Mouse (Mus musculus): ENCODE results near the gene Gxylt2.

The Gxylt2 gene

GRCm38 (mm10) chr6:100704574-100705365, at the start of gene Gxylt2:
Gene Gxylt2, plus strand, starts transcription at chr6:100704734.
- DNase-seq (ENCODE audit: low spot score) = peak; percentile 46

- DNase-seq (ENCODE audit: low spot score) = peak; percentile 31
Observed at GRCm38 (mm10) chr6:100660395-100660794, 44.1 kb upstream of the Gxylt2 start.

DNA sequence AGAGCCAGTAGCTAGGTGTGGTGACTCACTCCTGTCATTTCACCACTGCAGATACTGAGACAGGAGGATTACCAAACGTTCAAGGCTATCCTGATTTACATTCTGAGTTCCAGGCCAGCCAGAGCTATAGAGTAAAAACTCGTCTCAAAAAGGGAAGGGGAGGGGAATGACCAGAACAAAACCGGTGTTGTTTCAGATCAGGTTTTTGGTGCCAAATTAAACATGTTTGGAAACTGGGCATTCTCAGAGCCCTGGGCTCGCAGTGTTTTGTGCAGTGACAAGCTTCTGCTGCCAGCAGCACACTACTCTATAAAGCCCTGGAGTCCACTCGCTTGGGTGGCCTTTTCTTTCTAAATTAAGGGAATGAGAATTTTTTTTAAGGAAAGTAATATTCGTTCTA, 42.3 kb upstream of the Gxylt2 start:
- no peak for DNase-seq (ENCODE audit: low spot score)

DNA sequence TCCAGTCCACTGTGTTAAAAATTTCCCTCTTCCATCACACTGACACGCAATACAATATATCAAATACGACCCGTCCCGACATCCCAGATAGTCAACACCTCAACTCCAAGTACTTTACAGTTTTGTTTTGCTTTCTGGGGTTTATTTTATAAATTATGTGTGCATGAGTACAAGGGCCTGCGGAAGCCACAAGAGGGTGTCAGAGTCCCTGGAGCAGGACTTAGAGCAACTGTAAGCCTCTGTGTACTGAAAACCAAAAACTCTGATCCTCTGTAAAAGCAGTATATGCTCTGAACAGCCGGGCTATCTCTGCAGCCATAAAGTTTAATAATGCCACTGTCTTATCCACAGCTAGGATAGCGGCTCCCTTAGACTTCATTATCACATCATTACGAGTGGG, 36.9 kb upstream of the Gxylt2 start:
- DNase-seq (ENCODE audit: low spot score) = no peak

- no peak for DNase-seq (ENCODE audit: low spot score)
Observed at GRCm38 (mm10) chr6:100668858-100669257, 35.7 kb upstream of the Gxylt2 start.

GRCm38 (mm10) chr6:100670370-100670841, 34.1 kb upstream of the Gxylt2 start:
- peak; percentile 18 for DNase-seq (ENCODE audit: low spot score)

GRCm38 (mm10) chr6:100670880-100671344, 33.6 kb upstream of the Gxylt2 start, which contains the start of gene Shq1:
Gene Shq1, minus strand, starts transcription at chr6:100671157.
- DNase-seq (ENCODE audit: low spot score) = peak; percentile 79

- no peak for DNase-seq (ENCODE audit: low spot score)
Observed at GRCm38 (mm10) chr6:100671401-100671800, 33.1 kb upstream of the Gxylt2 start.

GRCm38 (mm10) chr6:100674974-100675373, 29.6 kb upstream of the Gxylt2 start:
- DNase-seq (ENCODE audit: low spot score) = peak; percentile 2

GRCm38 (mm10) chr6:100676461-100676860, 28.1 kb upstream of the Gxylt2 start:
- no peak for DNase-seq (ENCODE audit: low spot score)

- DNase-seq (ENCODE audit: low spot score) = no peak
Observed at GRCm38 (mm10) chr6:100678636-100679035, 25.9 kb upstream of the Gxylt2 start.

- DNase-seq (ENCODE audit: low spot score) = no peak
Observed at GRCm38 (mm10) chr6:100686341-100686740, 18.2 kb upstream of the Gxylt2 start.

- no peak for DNase-seq (ENCODE audit: low spot score)
Observed at GRCm38 (mm10) chr6:100699986-100700385, 4.5 kb upstream of the Gxylt2 start.

DNA sequence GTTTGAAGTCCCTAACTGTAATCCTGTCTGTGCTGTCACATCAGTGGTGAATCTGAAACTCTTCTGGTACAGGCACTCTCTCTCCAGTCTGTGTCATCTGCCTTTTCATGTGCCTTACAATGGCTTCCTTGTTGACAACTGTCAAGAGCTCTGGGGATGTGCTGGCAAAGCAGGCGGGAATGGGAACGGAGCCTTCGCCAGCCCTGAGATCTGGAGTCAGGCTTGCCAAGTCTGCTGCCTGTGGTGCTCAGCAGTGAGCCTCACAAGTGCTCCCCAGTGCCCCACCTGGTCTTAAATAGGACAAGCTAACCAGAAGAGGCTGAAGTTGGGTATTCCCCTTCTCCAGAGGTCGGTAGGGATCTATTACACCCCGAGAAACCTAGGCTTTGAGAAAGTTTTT, 3.8 kb upstream of the Gxylt2 start:
- DNase-seq (ENCODE audit: low spot score) = no peak

- no peak for DNase-seq (ENCODE audit: low spot score)
Observed at GRCm38 (mm10) chr6:100704197-100704573, 349 bp upstream of the Gxylt2 start.

DNA sequence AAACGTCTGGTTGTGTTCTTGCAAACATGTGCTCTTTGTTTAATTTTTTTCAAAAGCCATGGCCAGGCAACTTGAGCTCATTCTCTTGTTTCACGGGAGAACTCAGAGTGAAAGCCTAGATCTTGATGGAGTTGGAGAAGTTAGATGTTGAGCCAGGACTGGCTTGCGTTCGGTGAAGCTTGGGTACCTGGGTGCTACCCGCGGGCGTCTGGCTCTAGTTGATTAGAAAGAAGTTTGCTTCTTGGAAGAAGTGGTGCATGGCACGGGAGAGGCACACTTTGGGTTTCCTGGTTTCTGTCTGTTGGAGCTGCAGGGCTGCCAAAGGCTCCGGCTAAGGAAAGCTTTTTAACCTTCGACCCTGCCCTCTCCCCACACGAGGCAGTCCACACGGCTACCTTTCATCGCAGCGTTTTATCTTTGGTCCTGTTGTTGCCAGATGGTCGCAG, 855 bp downstream of the Gxylt2 start:
- DNase-seq (ENCODE audit: low spot score) = no peak

- no peak for DNase-seq (ENCODE audit: low spot score)
Observed at GRCm38 (mm10) chr6:100706861-100707260, 2.3 kb downstream of the Gxylt2 start.

DNA sequence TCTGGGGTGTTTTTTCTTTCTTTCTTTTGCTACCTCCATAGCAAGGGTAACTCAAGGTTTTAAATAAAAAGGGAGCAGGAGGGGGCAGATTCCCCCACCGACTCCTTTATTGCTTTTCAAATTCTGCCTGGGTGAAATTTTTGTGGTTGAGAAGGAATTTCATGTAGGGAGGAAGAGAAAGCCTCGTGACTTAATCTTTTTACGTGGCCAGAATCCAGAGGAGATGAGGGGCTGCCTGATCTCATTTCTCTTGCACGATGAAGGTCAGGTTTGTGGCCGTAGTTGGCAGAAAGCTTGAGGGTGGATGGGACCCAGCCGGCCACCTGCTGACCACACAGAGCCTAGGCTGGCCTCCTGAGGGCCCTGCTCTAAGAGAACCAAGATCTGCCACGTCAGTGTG, 3.0 kb downstream of the Gxylt2 start:
- no peak for DNase-seq (ENCODE audit: low spot score)

DNA sequence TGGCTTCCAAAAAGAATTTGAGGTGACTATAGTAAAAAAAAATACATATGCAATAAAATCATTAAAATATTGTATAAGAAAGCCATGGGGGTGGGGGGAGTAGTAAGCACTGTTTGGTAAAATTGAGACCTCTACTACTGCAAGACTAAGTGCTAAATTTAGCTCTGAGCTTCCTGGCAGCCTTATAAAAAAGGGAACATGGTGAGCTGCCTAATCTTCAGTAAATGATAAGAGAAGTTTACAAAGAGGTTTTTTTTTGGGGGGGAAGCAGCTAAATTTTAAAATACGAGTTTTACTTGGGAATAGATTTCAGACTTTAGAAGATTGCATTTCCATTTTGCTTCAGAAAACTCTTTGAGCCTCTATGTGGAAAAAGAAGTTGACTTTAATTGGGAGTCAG, 3.7 kb downstream of the Gxylt2 start:
- DNase-seq (ENCODE audit: low spot score) = no peak

GRCm38 (mm10) chr6:100708996-100709395, 4.5 kb downstream of the Gxylt2 start:
- DNase-seq (ENCODE audit: low spot score) = no peak

- no peak for DNase-seq (ENCODE audit: low spot score)
Observed at GRCm38 (mm10) chr6:100709483-100709882, 4.9 kb downstream of the Gxylt2 start.

- no peak for DNase-seq (ENCODE audit: low spot score)
Observed at GRCm38 (mm10) chr6:100710170-100710569, 5.6 kb downstream of the Gxylt2 start.

- no peak for DNase-seq (ENCODE audit: low spot score)
Observed at GRCm38 (mm10) chr6:100710866-100711265, 6.3 kb downstream of the Gxylt2 start.

Measured in ovary, postnatal 14 days (tissue).